Mouse (Mus musculus): ENCODE results near the gene Plxna2.

DNA sequence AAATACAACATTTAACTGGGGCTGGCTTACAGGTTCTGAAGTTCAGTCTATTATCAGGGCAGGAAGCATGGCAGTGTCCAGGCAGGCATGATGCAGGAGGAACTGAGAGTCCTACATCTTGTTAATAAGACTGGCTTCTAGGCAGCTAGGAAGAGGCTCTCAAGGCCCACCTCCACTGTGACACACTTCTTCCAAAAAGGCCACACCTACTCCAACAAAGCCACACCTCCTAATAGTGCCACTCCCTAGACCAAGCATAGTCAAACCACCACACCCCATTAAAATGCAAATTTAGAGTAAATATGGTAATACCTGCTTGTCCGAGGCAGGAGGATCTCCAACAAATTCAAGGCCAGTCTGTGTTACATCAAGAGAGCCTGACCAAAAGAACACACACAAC, 156.7 kb downstream of the Plxna2 start:
- TF ChIP-seq CTCF (IDR thresholded peaks at IDR 0.05 in 2 of 3, conservative IDR thresholded peaks at IDR 0.05 in 1 of 3; ENCODE audit: control insufficient read depth in 1 of 3, insufficient read depth in 1 of 3, low read depth in 2 of 3, low read length in 3 of 3, poor library complexity in 1 of 3, severe bottlenecking in 1 of 3) = no peak
- TF ChIP-seq POLR2A (IDR thresholded peaks at IDR 0.05; ENCODE audit: control insufficient read depth in 1 of 2, insufficient read depth in 1 of 2, low read depth in 1 of 2, low read length in 2 of 2, poor library complexity in 1 of 2) = no peak

All from MEL (cell line).